Mouse (Mus musculus) testis, postnatal 14 days (tissue): Measurements from ENCODE around the gene Mrs2.
"Not testable (repeated sequence)": the region's sequence is repeated elsewhere in the genome, so short reads cannot be mapped to it uniquely, and the experiment has no call there.

ENCODE experiments used
- DNase-seq: peaks from one replicate; pipeline ENCODE4 v3.0.0; 2021; ENCODE audit warnings: low spot score

Gene Mrs2

GRCm38 (mm10) chr13:24977820-24978342 lies 42.3 kb downstream of the Mrs2 start:
- DNase-seq: no peak

GRCm38 (mm10) chr13:24976384-24976783 lies 43.8 kb downstream of the Mrs2 start:
- no peak for DNase-seq

GRCm38 (mm10) chr13:24971776-24972175 lies 48.4 kb downstream of the Mrs2 start:
- DNase-seq: not testable (repeated sequence)

- no peak for DNase-seq
Measured at GRCm38 (mm10) chr13:24965846-24966201, 54.4 kb downstream of the Mrs2 start.

GRCm38 (mm10) chr13:24965130-24965845 lies 54.9 kb downstream of the Mrs2 start:
- DNase-seq: no peak

GRCm38 (mm10) chr13:24962119-24962518 lies 58.1 kb downstream of the Mrs2 start:
- DNase-seq: no peak

- no peak for DNase-seq
Measured at GRCm38 (mm10) chr13:24960084-24960483, 60.1 kb downstream of the Mrs2 start.

- DNase-seq: no peak
Measured at GRCm38 (mm10) chr13:24958671-24959070, 61.5 kb downstream of the Mrs2 start.

GRCm38 (mm10) chr13:24955500-24955899 lies 64.7 kb downstream of the Mrs2 start:
- DNase-seq: peak; percentile 33

GRCm38 (mm10) chr13:24955091-24955490 lies 65.1 kb downstream of the Mrs2 start:
- DNase-seq: no peak

- DNase-seq: no peak
Measured at GRCm38 (mm10) chr13:24952659-24953058, 67.5 kb downstream of the Mrs2 start.

- no peak for DNase-seq
Measured at GRCm38 (mm10) chr13:24948870-24949269, 71.3 kb downstream of the Mrs2 start.

- no peak for DNase-seq
Measured at GRCm38 (mm10) chr13:24947158-24947557, 73.0 kb downstream of the Mrs2 start.

GRCm38 (mm10) chr13:24945567-24945966 lies 74.6 kb downstream of the Mrs2 start:
- DNase-seq: peak; percentile 58

- DNase-seq: no peak
Measured at GRCm38 (mm10) chr13:24943303-24943702, 76.9 kb downstream of the Mrs2 start.

GRCm38 (mm10) chr13:24942512-24943282 lies 77.5 kb downstream of the Mrs2 start, which contains the start of gene Gpld1:
TSS of gene Gpld1 (plus strand) at chr13:24943152.
- no peak for DNase-seq

GRCm38 (mm10) chr13:24939472-24939871 lies 80.7 kb downstream of the Mrs2 start:
- no peak for DNase-seq

GRCm38 (mm10) chr13:24938683-24939082 lies 81.5 kb downstream of the Mrs2 start:
- DNase-seq: peak; percentile 80

GRCm38 (mm10) chr13:24937839-24938166 lies 82.4 kb downstream of the Mrs2 start:
- DNase-seq: no peak
